Comparison of ENCODE assay signal across 15 mouse cellular contexts in genomic region chr8:122076183-122076842, GRCm38 (mm10).
DNase-seq lines count a peak whose midpoint lies in the region; ATAC-seq and TF ChIP-seq lines count a peak whose summit lies in the region.
"Had no signal": no experiment of that assay in that cellular context is flagged by ENCODE, and none has a peak within 500 bp of the region (broad histone marks: within the 10 kb centered on the region; RNA-seq: fewer than 3 reads in every experiment).

No protein-coding gene starts in this region.

- 15% methylated on average over 23 of the region's 23 CpGs for WGBS in heart, embryonic 11.5 days (ENCODE audit: insufficient replicate concordance)
- WGBS in lung, embryonic 14.5 days, result 15% methylated on average over 23 of the region's 23 CpGs
- 31% methylated on average over 23 of the region's 23 CpGs for WGBS in embryonic facial prominence, embryonic 14.5 days

- no peak for TF ChIP-seq CTCF in lung, embryonic 14.5 days (IDR thresholded peaks at IDR 0.05; ENCODE audit: low read depth)

- DNase-seq in heart, adult 8-10 months (ENCODE audit: low spot score), result no peak
- peak; percentile 78 for DNase-seq in lung, embryonic 14.5 days
- DNase-seq in lung, postnatal 25 days (ENCODE audit: low spot score), result no peak
- peak; percentile 42 for DNase-seq in adrenal gland, adult 8-10 months
- DNase-seq in embryonic facial prominence, embryonic 14.5 days (ENCODE audit: low spot score), result peak; percentile 13
- no peak for DNase-seq in right cerebral cortex, postnatal 36 days (ENCODE audit: low spot score in 2 of 2)
- no peak for DNase-seq in frontal cortex, postnatal 14 days (ENCODE audit: low spot score in 2 of 2)
- DNase-seq: cerebellum, adult 2 months; kidney, postnatal 14 days; liver, embryonic 13.5 days had no signal

- H3K9ac ChIP-seq in heart, embryonic 11.5 days (ENCODE audit: low read depth, low read length), result no peak overlapping the region; the same call in 1 of the 2 replicates
- no peak overlapping the region for H3K9ac ChIP-seq in lung, embryonic 14.5 days
- H3K9ac ChIP-seq in embryonic facial prominence, embryonic 14.5 days (ENCODE audit: low read depth, low read length), result no peak overlapping the region
- H3K9ac ChIP-seq: embryonic facial prominence, embryonic 12.5 days; liver, embryonic 13.5 days had no signal

- ATAC-seq in heart, embryonic 11.5 days (replicated peaks; ENCODE audit: insufficient number of reproducible peaks, low FRiP score, low TSS enrichment), result no peak
- ATAC-seq in lung, embryonic 14.5 days (ENCODE audit: insufficient read depth), result peak; percentile 24; the same call in 1 of the 2 replicates
- ATAC-seq in embryonic facial prominence, embryonic 14.5 days (ENCODE audit: low read depth), result no peak
- ATAC-seq: intestine, embryonic 16.5 days had no signal

- H3K4me3 ChIP-seq in heart, embryonic 11.5 days (ENCODE audit: low read depth, low read length), result no peak overlapping the region
- no peak overlapping the region for H3K4me3 ChIP-seq in lung, embryonic 14.5 days (ENCODE audit: low read depth, low read length)
- no peak overlapping the region for H3K4me3 ChIP-seq in embryonic facial prominence, embryonic 14.5 days (ENCODE audit: low read depth, low read length)
- H3K4me3 ChIP-seq: embryonic facial prominence, embryonic 12.5 days; liver, embryonic 13.5 days had no signal

- H3K27ac ChIP-seq in heart, embryonic 11.5 days (ENCODE audit: low read depth, low read length), result no peak overlapping the region
- H3K27ac ChIP-seq in lung, embryonic 14.5 days (ENCODE audit: low read depth), result no peak overlapping the region; the same call in 1 of the 2 replicates
- no peak overlapping the region for H3K27ac ChIP-seq in embryonic facial prominence, embryonic 14.5 days (replicated peaks; ENCODE audit: low read depth, low read length)
- H3K27ac ChIP-seq: embryonic facial prominence, embryonic 12.5 days; liver, embryonic 13.5 days; macrophage had no signal

- no peaks in the 10 kb centered on the region for H3K9me3 ChIP-seq in heart, embryonic 11.5 days (replicated peaks; ENCODE audit: control insufficient read depth, low read length)
- no peaks in the 10 kb centered on the region for H3K9me3 ChIP-seq in lung, embryonic 14.5 days (ENCODE audit: low read depth, low read length)
- no peaks in the 10 kb centered on the region for H3K9me3 ChIP-seq in embryonic facial prominence, embryonic 14.5 days (ENCODE audit: control insufficient read depth, low read length)
- H3K9me3 ChIP-seq: embryonic facial prominence, embryonic 12.5 days; G1E; liver, embryonic 13.5 days had no signal

- peaks cover 17% of the 10 kb centered on the region for H3K4me1 ChIP-seq in heart, embryonic 11.5 days (ENCODE audit: control insufficient read depth, insufficient read depth, low read length)
- peaks cover 15% of the 10 kb centered on the region for H3K4me1 ChIP-seq in lung, embryonic 14.5 days (ENCODE audit: insufficient read depth)
- H3K4me1 ChIP-seq in embryonic facial prominence, embryonic 14.5 days (ENCODE audit: control insufficient read depth, insufficient read depth, low read length), result peaks cover 20% of the 10 kb centered on the region
- H3K4me1 ChIP-seq: liver, embryonic 13.5 days had no signal

- H3K27me3 ChIP-seq in heart, embryonic 11.5 days (ENCODE audit: control insufficient read depth, insufficient read depth, low read length), result peaks cover 3% of the 10 kb centered on the region; the same call in 1 of the 2 replicates
- peaks cover 14% of the 10 kb centered on the region for H3K27me3 ChIP-seq in lung, embryonic 14.5 days (ENCODE audit: insufficient read depth, low read length)
- no peaks in the 10 kb centered on the region for H3K27me3 ChIP-seq in embryonic facial prominence, embryonic 14.5 days (replicated peaks; ENCODE audit: control insufficient read depth, insufficient read depth, low read length)

- peak overlapping the region; percentile 25 for H3K4me2 ChIP-seq in heart, embryonic 11.5 days
- H3K4me2 ChIP-seq in lung, embryonic 14.5 days, result peak overlapping the region; percentile 12; the same call in 1 of the 2 replicates
- H3K4me2 ChIP-seq in embryonic facial prominence, embryonic 14.5 days (ENCODE audit: low read depth, low read length), result no peak overlapping the region
- H3K4me2 ChIP-seq: embryonic facial prominence, embryonic 12.5 days; liver, embryonic 13.5 days had no signal

- no peaks in the 10 kb centered on the region for H3K36me3 ChIP-seq in heart, embryonic 11.5 days (ENCODE audit: control insufficient read depth, insufficient read depth, low read length)
- H3K36me3 ChIP-seq in lung, embryonic 14.5 days (ENCODE audit: insufficient read depth), result no peaks in the 10 kb centered on the region
- no peaks in the 10 kb centered on the region for H3K36me3 ChIP-seq in embryonic facial prominence, embryonic 14.5 days (ENCODE audit: control insufficient read depth, insufficient read depth, low read length)
- H3K36me3 ChIP-seq: embryonic facial prominence, embryonic 12.5 days; G1E; liver, embryonic 13.5 days had no signal

Comparison
In these comparisons a context has a peak if more than half of its experiments do, and no peak if none do; other contexts are left out.
1. DNase-seq: peak in lung, embryonic 14.5 days (single experiment), adrenal gland, adult 8-10 months (single experiment) and embryonic facial prominence, embryonic 14.5 days (single experiment); none in heart, adult 8-10 months (single experiment), lung, postnatal 25 days (single experiment), right cerebral cortex, postnatal 36 days (0 of 2) and frontal cortex, postnatal 14 days (0 of 2).